In genomic region chr9:91363011-91363730, GRCm38 (mm10) we compare ENCODE assay signal across 13 mouse cellular contexts. TPM values are rescaled to one million over a fixed set of nuclear protein-coding genes. Genes with fewer than 3 reads are reported as not detected.
DNase-seq lines count a peak whose midpoint lies in the region; ATAC-seq and TF ChIP-seq lines count a peak whose summit lies in the region.
"Had no signal": no experiment of that assay in that cellular context is flagged by ENCODE, and none has a peak within 500 bp of the region (broad histone marks: within the 10 kb centered on the region; RNA-seq: fewer than 3 reads in every experiment).

No protein-coding gene starts in this region.

- no peak overlapping the region for H3K9ac ChIP-seq in embryonic facial prominence, embryonic 15.5 days
- H3K9ac ChIP-seq in hindbrain, postnatal 0 days (replicated peaks; ENCODE audit: low read length) = peak overlapping the region; percentile 97
- peak overlapping the region; percentile 76 for H3K9ac ChIP-seq in neural tube, embryonic 15.5 days (replicated peaks)
- no peak overlapping the region for H3K9ac ChIP-seq in heart, embryonic 11.5 days (ENCODE audit: low read depth, low read length)
- H3K9ac ChIP-seq: kidney, embryonic 15.5 days had no signal

- H3K9me3 ChIP-seq in embryonic facial prominence, embryonic 15.5 days (replicated peaks) = no peaks in the 10 kb centered on the region
- H3K9me3 ChIP-seq in hindbrain, postnatal 0 days (ENCODE audit: low read length) = no peaks in the 10 kb centered on the region
- H3K9me3 ChIP-seq in neural tube, embryonic 15.5 days (replicated peaks) = no peaks in the 10 kb centered on the region
- H3K9me3 ChIP-seq in heart, embryonic 11.5 days (replicated peaks; ENCODE audit: control insufficient read depth, low read length) = no peaks in the 10 kb centered on the region
- H3K9me3 ChIP-seq: kidney, embryonic 15.5 days had no signal

- WGBS in embryonic facial prominence, embryonic 15.5 days = 4% methylated on average over 14 of the region's 14 CpGs
- WGBS in hindbrain, postnatal 0 days = 4% methylated on average over 14 of the region's 14 CpGs
- WGBS in neural tube, embryonic 15.5 days = under 1% methylated on average over 14 of the region's 14 CpGs
- WGBS in heart, embryonic 11.5 days (ENCODE audit: insufficient replicate concordance) = 4% methylated on average over 14 of the region's 14 CpGs

- no peak for DNase-seq in layer of hippocampus, adult 2 months (ENCODE audit: low spot score in 2 of 2)
- no peak for DNase-seq in layer of hippocampus, adult 8-10 months (ENCODE audit: low spot score in 2 of 2)
- peak; percentile 23 for DNase-seq in hindbrain, postnatal 0 days (ENCODE audit: low spot score)
- DNase-seq in left cerebral cortex, postnatal 25 days (ENCODE audit: low spot score in 2 of 2) = no peak
- DNase-seq: right cerebral cortex, postnatal 25 days had no signal

- no peaks in the 10 kb centered on the region for H3K36me3 ChIP-seq in embryonic facial prominence, embryonic 15.5 days
- H3K36me3 ChIP-seq in hindbrain, postnatal 0 days (ENCODE audit: insufficient read depth, low read length) = no peaks in the 10 kb centered on the region
- H3K36me3 ChIP-seq in neural tube, embryonic 15.5 days = no peaks in the 10 kb centered on the region
- H3K36me3 ChIP-seq in heart, embryonic 11.5 days (ENCODE audit: control insufficient read depth, insufficient read depth, low read length) = no peaks in the 10 kb centered on the region
- H3K36me3 ChIP-seq: kidney, embryonic 15.5 days had no signal

- peak overlapping the region; percentile 49 for H3K4me3 ChIP-seq in layer of hippocampus, adult 2 months
- H3K4me3 ChIP-seq in embryonic facial prominence, embryonic 15.5 days (replicated peaks) = peak overlapping the region; percentile 39
- peak overlapping the region; percentile 78 for H3K4me3 ChIP-seq in hindbrain, postnatal 0 days (ENCODE audit: low read length)
- H3K4me3 ChIP-seq in neural tube, embryonic 15.5 days (replicated peaks) = peak overlapping the region; percentile 59
- no peak overlapping the region for H3K4me3 ChIP-seq in heart, embryonic 11.5 days (ENCODE audit: low read depth, low read length)

- peaks cover 81% of the 10 kb centered on the region for H3K27me3 ChIP-seq in embryonic facial prominence, embryonic 15.5 days
- no peaks in the 10 kb centered on the region; the same call in 1 of the 2 replicates for H3K27me3 ChIP-seq in hindbrain, postnatal 0 days (ENCODE audit: insufficient read depth, low read length)
- 0 out of 2 replicates have a peak, but pooled peaks cover 5% of the 10 kb centered on the region for H3K27me3 ChIP-seq in neural tube, embryonic 15.5 days (replicated peaks)
- peaks cover 74% of the 10 kb centered on the region for H3K27me3 ChIP-seq in heart, embryonic 11.5 days (ENCODE audit: control insufficient read depth, insufficient read depth, low read length)

- ATAC-seq in embryonic facial prominence, embryonic 15.5 days (ENCODE audit: insufficient number of reproducible peaks, low FRiP score, low TSS enrichment, low read depth) = no peak
- no peak for ATAC-seq in hindbrain, postnatal 0 days
- ATAC-seq in neural tube, embryonic 15.5 days (ENCODE audit: low FRiP score) = no peak
- no peak for ATAC-seq in heart, embryonic 11.5 days (replicated peaks; ENCODE audit: insufficient number of reproducible peaks, low FRiP score, low TSS enrichment)
- no peak for ATAC-seq in megakaryocyte-erythroid progenitor cell, adult 5-6 weeks (replicated peaks; ENCODE audit: low FRiP score, low TSS enrichment, poor library complexity, severe bottlenecking)

- H3K4me1 ChIP-seq in embryonic facial prominence, embryonic 15.5 days = peaks cover 26% of the 10 kb centered on the region
- H3K4me1 ChIP-seq in hindbrain, postnatal 0 days (ENCODE audit: insufficient read depth, low read length) = no peaks in the 10 kb centered on the region
- peaks cover 6% of the 10 kb centered on the region for H3K4me1 ChIP-seq in neural tube, embryonic 15.5 days
- H3K4me1 ChIP-seq in heart, embryonic 11.5 days (ENCODE audit: control insufficient read depth, insufficient read depth, low read length) = peaks cover 3% of the 10 kb centered on the region; the same call in 1 of the 2 replicates

- H3K27ac ChIP-seq in layer of hippocampus, adult 2 months = peak overlapping the region; percentile 23; the same call in 1 of the 2 replicates
- no peak overlapping the region for H3K27ac ChIP-seq in embryonic facial prominence, embryonic 15.5 days (replicated peaks)
- peak overlapping the region; percentile 95 for H3K27ac ChIP-seq in hindbrain, postnatal 0 days
- H3K27ac ChIP-seq in neural tube, embryonic 15.5 days (replicated peaks) = peak overlapping the region; percentile 95
- H3K27ac ChIP-seq in heart, embryonic 11.5 days (ENCODE audit: low read depth, low read length) = no peak overlapping the region
- H3K27ac ChIP-seq: kidney, embryonic 15.5 days had no signal

- no peak for TF ChIP-seq CTCF in layer of hippocampus, adult 2 months (conservative IDR thresholded peaks at IDR 0.05)
- TF ChIP-seq CTCF in hindbrain, postnatal 0 days (IDR thresholded peaks at IDR 0.05; ENCODE audit: low read depth) = no peak

- intact Hi-C loops in left cerebral cortex, postnatal 25 days (cut with DNase I) = loop anchor here (5.0 to 10.0 kb wide), 3 partner anchors 238 to 1486 kb away; no protein-coding TSS in a partner anchor

- no peak overlapping the region for H3K4me2 ChIP-seq in embryonic facial prominence, embryonic 15.5 days (replicated peaks)
- H3K4me2 ChIP-seq in hindbrain, postnatal 0 days (ENCODE audit: low read depth, low read length) = peak overlapping the region; percentile 62
- peak overlapping the region; percentile 53 for H3K4me2 ChIP-seq in neural tube, embryonic 15.5 days
- no peak overlapping the region for H3K4me2 ChIP-seq in heart, embryonic 11.5 days

RNA-seq across cellular contexts. Expression of gene Zic4, which starts 1.0 kb away (rescaled TPM):
- 1 to 10 TPM; 2.8 to 3.3 TPM for total RNA-seq in layer of hippocampus, adult 2 months (2021)
- total RNA-seq in layer of hippocampus, adult 8-10 months (2022) = 1 to 10 TPM; 2.7 to 4.8 (median 3.5) TPM
- 0.64 and 1.5 TPM in 2 replicates for polyA plus RNA-seq in embryonic facial prominence, embryonic 15.5 days (2015; fragmentation: Nextera tagmentation; extraction: Ambion mirVana)
- 107 and 144 TPM in 2 replicates for total RNA-seq in hindbrain, postnatal 0 days (2014; rRNA removed)
- polyA plus RNA-seq in hindbrain, postnatal 0 days (2015; fragmentation: Nextera tagmentation; extraction: Ambion mirVana) = 51.0 and 58.2 TPM in 2 replicates
- 28.3 and 44.9 TPM in 2 replicates for polyA plus RNA-seq in neural tube, embryonic 15.5 days (2015; fragmentation: Nextera tagmentation; extraction: Ambion mirVana)
- 0.23 TPM in 1 of 2 replicates, not detected in the other for polyA plus RNA-seq in heart, embryonic 11.5 days (2014; fragmentation: Nextera tagmentation; extraction: Ambion mirVana)
- total RNA-seq in megakaryocyte-erythroid progenitor cell, adult 5-6 weeks (2014; fragmentation: Nextera tagmentation) = not detected in 2 replicates
- total RNA-seq in megakaryocyte-erythroid progenitor cell, adult 5-6 weeks (2017) = not detected in 2 replicates
- 1 to 10 TPM; 2.3 to 3.0 TPM for total RNA-seq in left cerebral cortex, postnatal 25 days (2021)
- total RNA-seq: liver, adult 2 months; megakaryocyte, adult 5-6 weeks had no signal
- polyA plus RNA-seq: kidney, embryonic 15.5 days; liver, adult 2 months; thymus, postnatal 0 days had no signal

RNA-seq across cellular contexts. Expression of gene Zic1, which starts 2.4 kb away (rescaled TPM):
- total RNA-seq in layer of hippocampus, adult 2 months (2021) = 10 to 100 TPM; 12.1 to 18.4 TPM
- total RNA-seq in layer of hippocampus, adult 8-10 months (2022) = 10 to 100 TPM in 3 of 4 experiments, 1 to 10 TPM in 1; 9.9 to 13.1 (median 11.2) TPM
- 0.26 and 0.61 TPM in 2 replicates for polyA plus RNA-seq in embryonic facial prominence, embryonic 15.5 days (2015; fragmentation: Nextera tagmentation; extraction: Ambion mirVana)
- 281 and 342 TPM in 2 replicates for total RNA-seq in hindbrain, postnatal 0 days (2014; rRNA removed)
- polyA plus RNA-seq in hindbrain, postnatal 0 days (2015; fragmentation: Nextera tagmentation; extraction: Ambion mirVana) = 19.7 and 21.5 TPM in 2 replicates
- 9.7 and 13.2 TPM in 2 replicates for polyA plus RNA-seq in neural tube, embryonic 15.5 days (2015; fragmentation: Nextera tagmentation; extraction: Ambion mirVana)
- polyA plus RNA-seq in heart, embryonic 11.5 days (2014; fragmentation: Nextera tagmentation; extraction: Ambion mirVana) = 0.07 TPM in 1 of 2 replicates, not detected in the other
- not detected in 2 replicates for total RNA-seq in megakaryocyte-erythroid progenitor cell, adult 5-6 weeks (2014; fragmentation: Nextera tagmentation)
- not detected in 2 replicates for total RNA-seq in megakaryocyte-erythroid progenitor cell, adult 5-6 weeks (2017)
- 10 to 100 TPM; 11.1 to 11.7 TPM for total RNA-seq in left cerebral cortex, postnatal 25 days (2021)
- total RNA-seq: liver, adult 2 months; megakaryocyte, adult 5-6 weeks had no signal
- polyA plus RNA-seq: kidney, embryonic 15.5 days; liver, adult 2 months; thymus, postnatal 0 days had no signal

Comparison
In these comparisons a context has a peak if more than half of its experiments do, and no peak if none do; other contexts are left out.
1. H3K27ac ChIP-seq: peak in layer of hippocampus, adult 2 months (single experiment), hindbrain, postnatal 0 days (single experiment) and neural tube, embryonic 15.5 days (single experiment); none in embryonic facial prominence, embryonic 15.5 days (single experiment) and heart, embryonic 11.5 days (single experiment).
2. H3K4me2 ChIP-seq: peak in hindbrain, postnatal 0 days (single experiment) and neural tube, embryonic 15.5 days (single experiment); none in embryonic facial prominence, embryonic 15.5 days (single experiment) and heart, embryonic 11.5 days (single experiment).
3. H3K9ac ChIP-seq: peak in hindbrain, postnatal 0 days (single experiment) and neural tube, embryonic 15.5 days (single experiment); none in embryonic facial prominence, embryonic 15.5 days (single experiment) and heart, embryonic 11.5 days (single experiment).
4. RNA of gene Zic4, which starts 1.0 kb away (total RNA-seq): 107 to 144 TPM in hindbrain, postnatal 0 days; 2.7 to 4.8 TPM in layer of hippocampus, adult 8-10 months, 2.8 to 3.3 TPM in layer of hippocampus, adult 2 months, 2.3 to 3.0 TPM in left cerebral cortex, postnatal 25 days and not detected in megakaryocyte-erythroid progenitor cell, adult 5-6 weeks; every median in the first group is over 10 times any median in the second.
5. RNA of gene Zic1, which starts 2.4 kb away (total RNA-seq): 281 to 342 TPM in hindbrain, postnatal 0 days; 12.1 to 18.4 TPM in layer of hippocampus, adult 2 months, 11.1 to 11.7 TPM in left cerebral cortex, postnatal 25 days, 9.9 to 13.1 TPM in layer of hippocampus, adult 8-10 months and not detected in megakaryocyte-erythroid progenitor cell, adult 5-6 weeks; every median in the first group is over 10 times any median in the second.